18 mouse cellular contexts compared by ENCODE assay signal in the genomic region with DNA sequence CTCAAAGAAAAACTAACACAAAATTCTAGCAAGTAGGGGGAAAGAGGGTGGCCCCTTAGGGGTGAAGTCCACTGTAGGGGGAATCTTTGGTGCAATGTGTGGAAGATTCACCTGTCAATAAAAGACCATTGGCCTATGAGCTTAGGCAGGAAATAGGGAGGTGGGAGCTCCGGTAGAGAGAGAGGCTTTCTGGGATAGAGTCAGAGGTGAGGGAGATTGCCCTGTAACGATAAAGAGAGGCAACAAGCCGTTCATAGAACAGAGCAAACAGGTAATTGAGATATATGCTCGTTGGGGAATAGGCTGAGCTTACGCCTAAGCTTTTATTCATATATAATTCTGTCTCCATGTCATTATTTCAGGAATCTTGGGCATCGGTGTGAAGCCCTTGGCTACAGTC. TPM values are rescaled to one million over a fixed set of nuclear protein-coding genes. Genes with fewer than 3 reads are reported as not detected.
DNase-seq lines count a peak whose midpoint lies in the region; ATAC-seq and TF ChIP-seq lines count a peak whose summit lies in the region.
"Had no signal": no experiment of that assay in that cellular context is flagged by ENCODE, and none has a peak within 500 bp of the region (broad histone marks: within the 10 kb centered on the region; RNA-seq: fewer than 3 reads in every experiment).

No protein-coding gene starts in this region.

- peak overlapping the region; percentile 25 for H3K4me3 ChIP-seq in liver, embryonic 11.5 days (ENCODE audit: low read depth, low read length)
- peak overlapping the region; percentile 50 to 76 for H3K4me3 ChIP-seq in ES-E14 (ENCODE audit: insufficient read depth in 1 of 2, low read depth in 1 of 2, low read length in 2 of 2, poor library complexity in 1 of 2, severe bottlenecking in 1 of 2)
- H3K4me3 ChIP-seq: forebrain, embryonic 13.5 days; hindbrain, embryonic 15.5 days; left cerebral cortex, adult 2 months; midbrain, embryonic 10.5 days had no signal

- WGBS in liver, embryonic 11.5 days = 59% methylated on average over 6 of the region's 6 CpGs

- no peak overlapping the region for H3K9ac ChIP-seq in liver, embryonic 11.5 days (ENCODE audit: low read depth, low read length)
- no peak overlapping the region; the same call in 1 of the 2 replicates for H3K9ac ChIP-seq in ES-E14 (ENCODE audit: insufficient read depth, low read depth, low read length, poor library complexity, severe bottlenecking)
- H3K9ac ChIP-seq: forebrain, embryonic 13.5 days; hindbrain, embryonic 15.5 days had no signal

- H3K4me2 ChIP-seq in liver, embryonic 11.5 days = peak overlapping the region; percentile 55
- H3K4me2 ChIP-seq: forebrain, embryonic 13.5 days; hindbrain, embryonic 15.5 days had no signal

- no peaks in the 10 kb centered on the region for H3K36me3 ChIP-seq in liver, embryonic 11.5 days (ENCODE audit: control insufficient read depth, insufficient read depth, low read length)
- no peaks in the 10 kb centered on the region for H3K36me3 ChIP-seq in ES-E14 (ENCODE audit: control insufficient read depth, insufficient read depth, low read length, poor library complexity, severe bottlenecking)
- H3K36me3 ChIP-seq: hindbrain, embryonic 15.5 days; midbrain, embryonic 10.5 days had no signal

- no peak overlapping the region for H3K27ac ChIP-seq in liver, embryonic 11.5 days (ENCODE audit: low read depth, low read length)
- H3K27ac ChIP-seq in ES-E14 (ENCODE audit: insufficient read depth, low read depth, low read length, poor library complexity, severe bottlenecking) = no peak overlapping the region
- H3K27ac ChIP-seq: forebrain, embryonic 13.5 days; hindbrain, embryonic 15.5 days; left cerebral cortex, adult 2 months; midbrain, embryonic 10.5 days had no signal

- no peaks in the 10 kb centered on the region for H3K27me3 ChIP-seq in liver, embryonic 11.5 days (replicated peaks; ENCODE audit: control insufficient read depth, insufficient read depth, low read length)
- H3K27me3 ChIP-seq: forebrain, embryonic 13.5 days; hindbrain, embryonic 15.5 days had no signal

- H3K9me3 ChIP-seq in liver, embryonic 11.5 days (ENCODE audit: control insufficient read depth, low read length) = no peaks in the 10 kb centered on the region
- H3K9me3 ChIP-seq in ES-E14 (ENCODE audit: control insufficient read depth, insufficient read depth, low read depth, low read length) = no peaks in the 10 kb centered on the region
- H3K9me3 ChIP-seq: forebrain, embryonic 13.5 days; hindbrain, embryonic 15.5 days; midbrain, embryonic 10.5 days had no signal

- H3K4me1 ChIP-seq in liver, embryonic 11.5 days (replicated peaks; ENCODE audit: control insufficient read depth, insufficient read depth, low read length) = peaks cover 47% of the 10 kb centered on the region
- H3K4me1 ChIP-seq in ES-E14 (ENCODE audit: control insufficient read depth in 2 of 2, insufficient read depth in 2 of 2, low read length in 2 of 2, poor library complexity in 1 of 2) = peaks cover 0 to 5% of the 10 kb centered on the region in 2 experiments; a peak in 1 of 4 replicates
- H3K4me1 ChIP-seq: forebrain, embryonic 13.5 days; hindbrain, embryonic 15.5 days; midbrain, embryonic 10.5 days had no signal

- no peak for ATAC-seq in liver, embryonic 11.5 days (replicated peaks; ENCODE audit: low FRiP score)
- ATAC-seq in inflammation-experienced regulatory T-cells, adult 6 months = peak; percentile 61
- ATAC-seq: forebrain, embryonic 13.5 days had no signal

- in situ Hi-C loops in ES-E14 (cut with MboI; ENCODE audit: low sequenced_read_pairs in 2 of 2, unreplicated experiment in 2 of 2) = no loop called here

- no peak for DNase-seq in liver, embryonic 11.5 days (ENCODE audit: low spot score)
- no peak for DNase-seq in liver
- DNase-seq in ES-E14 (ENCODE audit: low read depth, low spot score) = no peak
- DNase-seq in thymus, postnatal 0 days (ENCODE audit: low spot score) = peak; percentile 74
- DNase-seq in lung, adult 18-20 months = no peak
- DNase-seq in adrenal gland, postnatal 14 days = no peak
- no peak for DNase-seq in retina, postnatal 1 day
- DNase-seq: adrenal gland, postnatal 25 days; cerebellum, adult 18-20 months; gastrocnemius, postnatal 25 days had no signal

TF ChIP-seq in ES-E14, 5 proteins besides CTCF, POLR2A, EP300 and RAD21:
- TF ChIP-seq ZNF384 (IDR thresholded peaks at IDR 0.05; ENCODE audit: low read depth, low read length) = no peak
- TF ChIP-seq MAFK (IDR thresholded peaks at IDR 0.05; ENCODE audit: insufficient read depth, low read depth, low read length) = no peak
- TF ChIP-seq HCFC1 (IDR thresholded peaks at IDR 0.05; ENCODE audit: borderline replicate concordance, insufficient read depth, low read length) = no peak
- no peak for TF ChIP-seq ZC3H11A (IDR thresholded peaks at IDR 0.05; ENCODE audit: borderline replicate concordance, low read depth, low read length)
- TF ChIP-seq CHD2 (IDR thresholded peaks at IDR 0.05; ENCODE audit: low read depth, low read length) = no peak; the same call in 1 of the 2 replicates
TF ChIP-seq in ES-E14: peak in this region for 0.

RNA-seq across cellular contexts. Expression of a gene that starts 0.9 kb away (rescaled TPM):
- polyA plus RNA-seq in liver, embryonic 11.5 days (2014; fragmentation: Nextera tagmentation; extraction: Ambion mirVana) = 36.2 and 41.6 TPM in 2 replicates
- total RNA-seq in ES-E14 (2012; rRNA removed) = 0.37 and 0.89 TPM in 2 replicates
- polyA plus RNA-seq in inflammation-experienced regulatory T-cells, adult 6 months (2017; shearing (Covaris generic)) = 100 to 1,000 TPM in 2 of 3 experiments, 10 to 100 TPM in 1; 91.8 to 131 (median 125) TPM
- 123 and 124 TPM in 2 replicates for polyA plus RNA-seq in thymus, postnatal 0 days (2015; fragmentation: Nextera tagmentation; extraction: Ambion mirVana)
- 24.6 and 27.6 TPM in 2 replicates for total RNA-seq in adrenal gland, postnatal 14 days (2021)

RNA-seq across cellular contexts. Expression of a gene that starts 21.7 kb away (rescaled TPM):
- polyA plus RNA-seq in liver, embryonic 11.5 days (2014; fragmentation: Nextera tagmentation; extraction: Ambion mirVana) = not detected in 2 replicates
- not detected in 2 replicates for total RNA-seq in ES-E14 (2012; rRNA removed)
- 1 to 10 TPM in 2 of 3 experiments, under 1 TPM in 1; 0.87 to 2.5 (median 2.3) TPM for polyA plus RNA-seq in inflammation-experienced regulatory T-cells, adult 6 months (2017; shearing (Covaris generic))
- polyA plus RNA-seq in thymus, postnatal 0 days (2015; fragmentation: Nextera tagmentation; extraction: Ambion mirVana) = 31.2 and 33.1 TPM in 2 replicates
- not detected in 2 replicates for total RNA-seq in adrenal gland, postnatal 14 days (2021)
- total RNA-seq: adrenal gland, postnatal 25 days; left cerebral cortex, adult 2 months; liver, adult 2 months had no signal
- polyA plus RNA-seq: embryonic facial prominence, embryonic 11.5 days; forebrain, embryonic 13.5 days; hindbrain, embryonic 15.5 days; neural tube, embryonic 14.5 days had no signal

RNA-seq across cellular contexts. Expression of a gene that starts 33.9 kb away (rescaled TPM):
- not detected in 2 replicates for polyA plus RNA-seq in liver, embryonic 11.5 days (2014; fragmentation: Nextera tagmentation; extraction: Ambion mirVana)
- 0.13 and 0.16 TPM in 2 replicates for total RNA-seq in ES-E14 (2012; rRNA removed)
- under 1 TPM in 1 of 3 experiments, not detected in 2; 0.08 TPM for polyA plus RNA-seq in inflammation-experienced regulatory T-cells, adult 6 months (2017; shearing (Covaris generic))
- polyA plus RNA-seq in thymus, postnatal 0 days (2015; fragmentation: Nextera tagmentation; extraction: Ambion mirVana) = 0.04 TPM in 1 of 2 replicates, not detected in the other
- 0.44 and 0.49 TPM in 2 replicates for total RNA-seq in adrenal gland, postnatal 14 days (2021)
- total RNA-seq: left cerebral cortex, adult 2 months had no signal
- polyA plus RNA-seq: forebrain, embryonic 13.5 days; hindbrain, embryonic 15.5 days; neural tube, embryonic 14.5 days had no signal
